Mouse (Mus musculus) MEL (cell line): ENCODE measurements around the gene Hipk4. TPM values are rescaled to one million over a fixed set of nuclear protein-coding genes. Genes with fewer than 3 reads are reported as not detected.

ENCODE experiments used
- DNase-seq: peaks from one replicate; pipeline ENCODE4 v3.0.0; 2011; ENCODE audit warnings: low read depth, low spot score
- H3K27ac ChIP-seq: 2 replicates; pipeline ENCODE4 v1.5.1; 2012; ENCODE audit warnings: low read depth, mild to moderate bottlenecking, control low read depth, low read length, moderate library complexity; ENCODE audit not compliant: control insufficient read depth
- H3K27me3 ChIP-seq, 2 experiments: fragments of 150-350 bp in 1 of 2; sonication (generic) in 1 of 2; 2 replicates each; pipeline ENCODE4 v1.6.1; 2012; ENCODE audit warnings: low read length in 2 of 2, mild to moderate bottlenecking in 2 of 2, improper control_type of control experiment in 1 of 2, moderate library complexity in 1 of 2; ENCODE audit not compliant: insufficient read depth in 2 of 2, control insufficient read depth in 1 of 2
- H3K36me3 ChIP-seq, 2 experiments: 2 replicates each; pipeline ENCODE4 v1.6.1; 2012 to 2014; ENCODE audit warnings: low read length in 2 of 2, improper control_type of control experiment in 1 of 2, inconsistent platforms in 1 of 2, mild to moderate bottlenecking in 1 of 2; ENCODE audit not compliant: insufficient read depth in 2 of 2, control insufficient read depth in 1 of 2
- H3K4me1 ChIP-seq, 2 experiments: fragments of 150-350 bp in 1 of 2; sonication (generic) in 1 of 2; 2 replicates each; pipeline ENCODE4 v1.6.1; 2012; ENCODE audit warnings: low read length in 2 of 2, improper control_type of control experiment in 1 of 2, mild to moderate bottlenecking in 1 of 2; ENCODE audit not compliant: insufficient read depth in 2 of 2, control insufficient read depth in 1 of 2
- H3K4me3 ChIP-seq, 2 experiments: fragments of 150-350 bp in 1 of 2; sonication (generic) in 1 of 2; 2 replicates each; pipeline ENCODE4 v1.5.1; 2012; ENCODE audit warnings: low read depth in 2 of 2, low read length in 2 of 2, mild to moderate bottlenecking in 2 of 2, moderate library complexity in 2 of 2, control low read depth in 1 of 2, improper control_type of control experiment in 1 of 2; ENCODE audit not compliant: control insufficient read depth in 1 of 2, insufficient read depth in 1 of 2
- H3K79me2 ChIP-seq: 2 replicates; pipeline ENCODE4 v1.6.1; 2012; ENCODE audit warnings: mild to moderate bottlenecking, low read length, moderate library complexity; ENCODE audit not compliant: control insufficient read depth, poor library complexity, insufficient read depth
- H3K9ac ChIP-seq: 2 replicates; pipeline ENCODE4 v1.6.1; 2012; ENCODE audit warnings: low read depth, mild to moderate bottlenecking, control low read depth, low read length, moderate library complexity; ENCODE audit not compliant: control insufficient read depth, poor library complexity, severe bottlenecking
- H3K9me3 ChIP-seq: fragments of 150-350 bp; sonication (generic); replicated peaks from 2 replicates; pipeline ENCODE4 v1.6.1; 2012; ENCODE audit warnings: mild to moderate bottlenecking, low read length, improper control_type of control experiment, moderate library complexity; ENCODE audit not compliant: insufficient read depth
- CHD1 ChIP-seq: IDR thresholded peaks from 2 replicates; pipeline ENCODE4 v1.6.1; 2012; ENCODE audit warnings: low read depth, mild to moderate bottlenecking, inconsistent platforms, low read length, improper control_type of control experiment
- CHD2 ChIP-seq: IDR thresholded peaks from 2 replicates; pipeline ENCODE4 v1.6.1; 2011; ENCODE audit warnings: low read length, improper control_type of control experiment
- CTCF ChIP-seq, 3 experiments: IDR thresholded peaks in 2 of 3; conservative IDR thresholded peaks in 1 of 3; 2 replicates each; pipeline ENCODE4 v1.5.1; 2011 to 2012; ENCODE audit warnings: low read length in 3 of 3, low read depth in 2 of 3, mild to moderate bottlenecking in 2 of 3, improper control_type of control experiment in 1 of 3, inconsistent platforms in 1 of 3, mixed read lengths in 1 of 3, moderate library complexity in 1 of 3; ENCODE audit not compliant: control insufficient read depth in 1 of 3, insufficient read depth in 1 of 3, poor library complexity in 1 of 3, severe bottlenecking in 1 of 3
- E2F4 ChIP-seq: IDR thresholded peaks from 2 replicates; pipeline ENCODE4 v1.6.1; 2011; ENCODE audit warnings: low read depth, low read length, improper control_type of control experiment, borderline replicate concordance
- ELF1 ChIP-seq: IDR thresholded peaks from 2 replicates; pipeline ENCODE4 v1.6.1; 2014; ENCODE audit warnings: low read depth, mild to moderate bottlenecking, inconsistent platforms, low read length, improper control_type of control experiment, moderate library complexity
- ETS1 ChIP-seq: IDR thresholded peaks from 2 replicates; pipeline ENCODE4 v1.6.1; 2012; ENCODE audit warnings: low read depth, mild to moderate bottlenecking, inconsistent platforms, low read length, improper control_type of control experiment, moderate library complexity
- GATA1 ChIP-seq: IDR thresholded peaks from 2 replicates; pipeline ENCODE4 v1.6.1; 2011; ENCODE audit warnings: low read depth, low read length, improper control_type of control experiment
- HCFC1 ChIP-seq: IDR thresholded peaks from 2 replicates; pipeline ENCODE4 v1.6.1; 2012; ENCODE audit warnings: low read depth, mild to moderate bottlenecking, inconsistent platforms, low read length, improper control_type of control experiment, moderate library complexity
- JUND ChIP-seq: IDR thresholded peaks from 2 replicates; pipeline ENCODE4 v1.6.1; 2011; ENCODE audit warnings: low read depth, mild to moderate bottlenecking, improper control_type of control experiment, low read length
- KAT2A ChIP-seq: conservative IDR thresholded peaks from 2 replicates; pipeline ENCODE4 v1.6.1; 2012; ENCODE audit warnings: low read depth, low read length, improper control_type of control experiment, inconsistent platforms
- MAFK ChIP-seq: IDR thresholded peaks from 2 replicates; pipeline ENCODE4 v1.6.1; 2011; ENCODE audit warnings: low read depth, mild to moderate bottlenecking, low read length, improper control_type of control experiment, borderline replicate concordance
- MAX ChIP-seq: IDR thresholded peaks from 2 replicates; pipeline ENCODE4 v1.6.1; 2011; ENCODE audit warnings: low read length, improper control_type of control experiment
- MEF2A ChIP-seq: IDR thresholded peaks from 2 replicates; pipeline ENCODE4 v1.6.1; 2014; ENCODE audit warnings: low read depth, mild to moderate bottlenecking, inconsistent platforms, low read length, improper control_type of control experiment; ENCODE audit not compliant: poor library complexity, insufficient replicate concordance, severe bottlenecking; ENCODE audit errors: extremely low read depth
- MXI1 ChIP-seq: IDR thresholded peaks from 2 replicates; pipeline ENCODE4 v1.6.1; 2011; ENCODE audit warnings: mild to moderate bottlenecking, low read depth, low read length, improper control_type of control experiment
- MYC ChIP-seq: IDR thresholded peaks from 2 replicates; pipeline ENCODE4 v1.6.1; 2011; ENCODE audit warnings: low read depth, mild to moderate bottlenecking, low read length, improper control_type of control experiment, moderate library complexity
- NELFE ChIP-seq: IDR thresholded peaks from 2 replicates; pipeline ENCODE4 v1.6.1; 2011; ENCODE audit warnings: low read depth, low read length, improper control_type of control experiment
- NRF1 ChIP-seq: IDR thresholded peaks from 2 replicates; pipeline ENCODE4 v1.6.1; 2014; ENCODE audit warnings: low read depth, mild to moderate bottlenecking, inconsistent platforms, low read length, improper control_type of control experiment, moderate library complexity; ENCODE audit not compliant: poor library complexity, insufficient read depth, severe bottlenecking
- POLR2A ChIP-seq, 2 experiments: IDR thresholded peaks; 2 replicates each; pipeline ENCODE4 v1.6.1; 2011 to 2012; ENCODE audit warnings: low read length in 2 of 2, mild to moderate bottlenecking in 2 of 2, control low read depth in 1 of 2, improper control_type of control experiment in 1 of 2, low read depth in 1 of 2, moderate library complexity in 1 of 2; ENCODE audit not compliant: control insufficient read depth in 1 of 2, insufficient read depth in 1 of 2, poor library complexity in 1 of 2
- POLR2AphosphoS2 ChIP-seq: IDR thresholded peaks from 2 replicates; pipeline ENCODE4 v1.6.1; 2011; ENCODE audit warnings: low read length, improper control_type of control experiment
- POLR2AphosphoS5 ChIP-seq: IDR thresholded peaks from 2 replicates; pipeline ENCODE4 v1.6.1; 2012; ENCODE audit warnings: low read depth, borderline replicate concordance, mild to moderate bottlenecking, inconsistent platforms, low read length, moderate library complexity, mixed read lengths
- RCOR1 ChIP-seq: IDR thresholded peaks from 2 replicates; pipeline ENCODE4 v1.6.1; 2012; ENCODE audit warnings: low read depth, mild to moderate bottlenecking, inconsistent platforms, low read length, improper control_type of control experiment
- SIN3A ChIP-seq: IDR thresholded peaks from 2 replicates; pipeline ENCODE4 v1.6.1; 2012; ENCODE audit warnings: low read length, improper control_type of control experiment, inconsistent platforms
- SMC3 ChIP-seq: IDR thresholded peaks from 2 replicates; pipeline ENCODE4 v1.6.1; 2011; ENCODE audit warnings: low read depth, low read length, improper control_type of control experiment
- TBP ChIP-seq: IDR thresholded peaks from 2 replicates; pipeline ENCODE4 v1.8.0; 2011; ENCODE audit warnings: low read depth, low read length, improper control_type of control experiment
- UBTF ChIP-seq: IDR thresholded peaks from 2 replicates; pipeline ENCODE4 v1.6.1; 2012; ENCODE audit warnings: low read depth, mild to moderate bottlenecking, inconsistent platforms, low read length, improper control_type of control experiment, moderate library complexity, borderline replicate concordance; ENCODE audit not compliant: insufficient read depth
- USF1 ChIP-seq: IDR thresholded peaks from 2 replicates; pipeline ENCODE4 v1.6.1; 2014; ENCODE audit warnings: low read depth, mild to moderate bottlenecking, inconsistent platforms, low read length, improper control_type of control experiment, moderate library complexity
- USF2 ChIP-seq, 2 experiments: IDR thresholded peaks; 2 replicates each; pipeline ENCODE4 v1.6.1; 2011 to 2012; ENCODE audit warnings: improper control_type of control experiment in 2 of 2, low read length in 2 of 2, borderline replicate concordance in 1 of 2, inconsistent platforms in 1 of 2, low read depth in 1 of 2, mild to moderate bottlenecking in 1 of 2; ENCODE audit not compliant: insufficient read depth in 1 of 2
- ZNF384 ChIP-seq: IDR thresholded peaks from 2 replicates; pipeline ENCODE4 v1.6.1; 2012; ENCODE audit warnings: low read depth, mild to moderate bottlenecking, inconsistent platforms, low read length, improper control_type of control experiment
- polyA plus RNA-seq, 2 experiments: library from polyadenylated mRNA; stranded (reverse) in 1 of 2; unstranded in 1 of 2; fragments of >175 nt in 1 of 2; fragments of >200 nt in 1 of 2; gene quantifications; 2 replicates each; pipeline versions ENCODE4 v1.2.1 to v1.2.4; 2012; ENCODE audit warnings: low replicate concordance in 2 of 2, low read depth in 1 of 2; ENCODE audit not compliant: insufficient read length in 2 of 2, insufficient read depth in 1 of 2, missing spikeins in 1 of 2
- total RNA-seq: library from RNA; depleted of rRNA; stranded (reverse); fragments of 300-350 nt; gene quantifications from 2 replicates; pipeline ENCODE4 v1.2.3, GENCODE M21; 2012; rRNA removed

Gene Hipk4
- total RNA-seq (not detected in 2 replicates), polyA plus RNA-seq (under 1 TPM in 1 of 2 experiments, not detected in 1; 0.26 TPM)

- Histone ChIP-seq H3K79me2 (no peaks in the 10 kb centered on the region), H3K27ac (no peak within 1 kb of the TSS), H3K27me3 (no peaks in the 10 kb centered on the region), H3K9me3 (no peaks in the 10 kb centered on the region), H3K9ac (no peak within 1 kb of the TSS), H3K4me3 (no peak within 1 kb of the TSS), H3K4me1 (peaks cover 0 to 3% of the 10 kb centered on the region in 2 experiments; a peak in 1 of 4 replicates), H3K36me3 (no peaks in the 10 kb centered on the region)
- no peak for TF ChIP-seq ETS1
- TF ChIP-seq CHD1, result no peak
- TF ChIP-seq CTCF (IDR thresholded peaks at IDR 0.05 in 2 of 3, conservative IDR thresholded peaks at IDR 0.05 in 1 of 3; ENCODE audit: control insufficient read depth in 1 of 3, insufficient read depth in 1 of 3, low read depth in 2 of 3, low read length in 3 of 3, poor library complexity in 1 of 3, severe bottlenecking in 1 of 3), result no peak
- no peak for TF ChIP-seq USF1
- TF ChIP-seq POLR2AphosphoS5, result no peak
- no peak for TF ChIP-seq NRF1
- TF ChIP-seq HCFC1, result no peak
- no peak for TF ChIP-seq SMC3
- TF ChIP-seq UBTF, result no peak
- no peak for TF ChIP-seq ELF1
- TF ChIP-seq KAT2A, result no peak
- TF ChIP-seq USF2 (IDR thresholded peaks at IDR 0.05; ENCODE audit: borderline replicate concordance in 1 of 2, insufficient read depth in 1 of 2, low read depth in 1 of 2, low read length in 2 of 2), result no peak
- no peak for TF ChIP-seq POLR2AphosphoS2
- TF ChIP-seq MYC, result no peak
- TF ChIP-seq NELFE, result no peak
- TF ChIP-seq MEF2A, result no peak
- TF ChIP-seq SIN3A, result no peak
- no peak for TF ChIP-seq JUND
- TF ChIP-seq MAX, result no peak
- no peak for DNase-seq
Observed at GRCm38 (mm10) chr7:27522967-27523366, at the start of gene Hipk4. Gene Hipk4, plus strand, starts transcription at chr7:27523267.

GRCm38 (mm10) chr7:27473835-27474489 is 49.1 kb upstream of the Hipk4 start:
- no peak for DNase-seq
- Histone ChIP-seq H3K4me1 (peaks cover 2 to 14% of the 10 kb centered on the region in 2 experiments; a peak in 3 of 4 replicates), H3K36me3 (peaks cover 0 to 10% of the 10 kb centered on the region in 2 experiments; a peak in 2 of 4 replicates), H3K4me3 (peak overlapping the region; percentile 75 to 97), H3K79me2 (no peaks in the 10 kb centered on the region; the same call in 1 of the 2 replicates), H3K9ac (peak overlapping the region; percentile 66), H3K9me3 (no peaks in the 10 kb centered on the region), H3K27me3 (no peaks in the 10 kb centered on the region), H3K27ac (peak overlapping the region; percentile 64)
- no peak for TF ChIP-seq RCOR1
- TF ChIP-seq SIN3A, result no peak; the same call in 1 of the 2 replicates
- TF ChIP-seq CHD2, result no peak
- TF ChIP-seq JUND, result no peak
- peak; percentile 68; the same call in 1 of the 2 replicates for TF ChIP-seq CHD1
- no peak; the same call in 1 of the 2 replicates for TF ChIP-seq HCFC1
- no peak for TF ChIP-seq MEF2A
- 0 out of 4 replicates have a peak, but pooled peaks of 1 of the 2 experiments have one; percentile 49 for TF ChIP-seq POLR2A (IDR thresholded peaks at IDR 0.05; ENCODE audit: control insufficient read depth in 1 of 2, insufficient read depth in 1 of 2, low read depth in 1 of 2, low read length in 2 of 2, poor library complexity in 1 of 2)
- TF ChIP-seq MAFK, result no peak
- no peak for TF ChIP-seq GATA1
- TF ChIP-seq ZNF384, result no peak
- peak; percentile 9 for TF ChIP-seq NELFE
- TF ChIP-seq CTCF (IDR thresholded peaks at IDR 0.05 in 2 of 3, conservative IDR thresholded peaks at IDR 0.05 in 1 of 3; ENCODE audit: control insufficient read depth in 1 of 3, insufficient read depth in 1 of 3, low read depth in 2 of 3, low read length in 3 of 3, poor library complexity in 1 of 3, severe bottlenecking in 1 of 3), result no peak
- no peak; the same call in 1 of the 2 replicates for TF ChIP-seq E2F4
- no peak for TF ChIP-seq MXI1
- no peak for TF ChIP-seq ELF1
- TF ChIP-seq POLR2AphosphoS2, result no peak
- TF ChIP-seq TBP, result no peak
